Mouse (Mus musculus) embryo, embryonic 11 days (tissue): ENCODE measurements at regions not wholly inside any gene's neighbourhood (a gene's known extent, or its start where the extent isn't known, plus 50 kb on each side); places are given as distances from the start of the nearest gene placed in this dataset.

Experiments used
- DNase-seq: peaks from one replicate; pipeline ENCODE4 v3.0.0-alpha.2; 2015

DNA sequence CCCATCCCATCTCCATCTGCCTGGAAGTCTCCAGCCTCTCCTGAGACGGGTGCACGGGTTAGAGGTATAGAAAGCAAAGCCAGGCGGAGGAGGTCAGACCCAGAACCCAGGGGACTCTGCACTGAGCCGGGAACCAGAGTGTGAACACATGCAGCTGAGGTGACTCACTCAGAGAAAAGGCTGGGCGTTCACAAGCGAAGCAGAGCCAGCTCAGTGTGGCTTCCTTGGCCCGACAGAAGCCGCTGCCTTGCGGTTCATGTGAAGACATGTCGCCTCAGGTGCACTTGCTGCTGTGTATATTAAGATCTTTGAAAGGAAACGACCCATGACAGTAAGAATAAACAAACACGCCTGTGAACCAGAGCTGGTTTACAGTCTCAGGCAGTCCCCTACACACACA, 163.6 kb downstream of the Bmp7 start:
- DNase-seq, result no peak

DNA sequence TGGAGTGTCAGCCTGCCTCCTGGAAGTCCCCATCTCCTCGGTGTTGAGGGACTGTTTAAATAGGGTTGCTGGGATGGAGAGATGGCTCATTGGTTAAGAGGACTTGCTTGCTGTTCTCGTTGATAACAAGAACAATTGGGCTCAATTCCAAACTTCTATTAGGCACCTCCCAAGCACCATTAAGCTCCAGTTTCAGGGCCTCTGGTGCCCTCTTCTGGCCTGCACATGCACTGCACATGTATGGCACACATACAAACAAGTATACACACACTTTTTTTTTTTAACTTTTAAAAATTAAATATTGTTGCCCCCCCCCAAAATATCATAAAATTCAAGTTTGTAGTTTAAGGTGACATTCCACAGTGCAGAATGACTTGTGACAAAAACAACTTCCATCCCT, 162.3 kb downstream of the Bmp7 start:
- DNase-seq, result no peak

DNA sequence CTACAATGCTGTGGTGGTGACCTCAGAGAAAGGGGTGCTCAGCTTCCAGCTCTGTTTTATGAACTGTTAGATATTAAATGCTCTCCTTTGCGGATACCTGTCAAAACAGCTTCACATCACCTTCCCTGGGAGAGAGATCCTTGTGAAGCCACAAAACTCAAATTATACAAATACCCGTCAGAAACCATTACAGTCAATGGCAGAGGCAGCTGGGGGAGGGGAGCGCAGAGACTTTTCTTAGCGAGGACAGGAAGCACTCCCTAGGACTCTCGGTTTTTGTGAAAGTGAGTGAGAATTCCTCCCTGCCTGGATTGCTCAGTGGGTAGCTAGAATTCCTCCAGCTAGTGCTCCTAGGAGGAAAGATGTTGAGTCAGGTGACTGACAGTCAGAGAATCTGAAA, 161.0 kb downstream of the Bmp7 start:
- DNase-seq, result peak; percentile 39

DNA sequence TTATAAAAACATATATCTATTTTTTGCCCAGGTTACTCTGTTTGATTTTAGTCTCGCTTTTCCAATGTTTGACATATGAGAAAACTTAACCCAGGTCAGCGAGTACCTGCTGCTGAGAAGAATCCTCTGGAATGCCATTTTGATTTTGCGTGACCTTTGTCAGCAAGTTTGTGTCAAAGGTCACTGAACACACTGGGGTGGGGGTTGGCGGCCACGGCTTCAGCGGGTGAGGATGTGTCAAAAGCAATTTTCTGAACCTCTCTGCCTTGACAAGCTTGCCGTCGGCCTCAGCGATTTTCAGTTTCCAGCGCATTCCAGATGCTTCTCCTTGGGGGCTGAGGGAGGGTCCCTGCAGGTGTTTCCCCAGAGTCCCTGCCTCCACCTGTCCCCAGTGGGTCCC, 157.4 kb downstream of the Bmp7 start:
- peak; percentile 39 for DNase-seq

DNA sequence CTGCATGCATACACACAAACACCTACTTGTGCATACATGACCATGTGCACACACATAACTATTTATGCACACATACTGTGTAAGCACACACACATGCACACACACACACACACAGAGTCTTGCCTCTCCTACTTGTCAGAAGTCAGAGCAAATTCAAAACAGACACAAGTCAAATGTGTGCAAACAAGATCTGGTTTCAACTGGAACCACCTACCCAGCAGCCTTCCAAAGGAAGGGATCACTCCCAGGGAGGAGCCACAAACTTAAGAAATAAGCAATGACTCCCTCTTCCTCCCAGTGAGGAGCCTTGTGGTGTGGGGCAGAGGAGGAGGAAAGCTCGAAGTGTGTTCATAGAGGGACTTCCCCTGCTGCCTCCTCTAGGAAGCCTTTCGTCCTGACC, 153.8 kb downstream of the Bmp7 start:
- DNase-seq, result peak; percentile 41

DNA sequence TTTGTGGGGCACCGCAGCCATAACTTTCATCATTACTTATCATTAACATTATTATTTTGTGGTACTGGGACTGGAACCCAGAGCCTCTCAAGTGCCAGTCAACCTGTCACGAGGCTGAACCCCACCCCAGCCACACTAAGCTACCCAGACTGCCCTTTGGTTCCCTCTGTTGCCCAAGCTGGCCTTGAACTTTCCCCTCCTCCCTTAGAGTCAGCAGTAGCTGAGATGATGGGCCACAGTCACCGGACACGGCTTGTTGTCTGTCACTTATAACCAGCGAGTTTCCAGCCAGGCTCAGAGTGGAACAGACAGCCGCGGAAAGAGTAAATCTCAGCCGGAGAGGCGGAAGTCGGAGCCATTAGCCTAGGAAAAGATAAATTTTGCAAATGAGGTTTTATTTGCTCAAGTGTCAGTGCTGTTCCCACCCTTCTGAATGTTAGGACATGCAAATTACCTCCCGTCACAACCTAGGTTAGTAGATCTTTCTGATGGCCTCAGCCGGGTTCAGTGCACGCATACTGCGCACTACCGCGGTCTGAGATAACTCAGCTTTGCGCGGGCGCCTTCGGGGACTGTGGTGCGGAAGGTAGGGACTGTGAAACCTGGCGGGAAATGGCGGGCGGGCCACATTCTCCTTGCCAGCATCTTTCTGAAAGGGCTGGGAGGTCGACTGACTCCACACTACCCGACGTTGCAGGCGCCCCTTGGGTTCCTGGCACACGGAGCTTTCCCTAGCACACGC, 152.7 kb downstream of the Bmp7 start:
- peak; percentile 47 for DNase-seq

DNA sequence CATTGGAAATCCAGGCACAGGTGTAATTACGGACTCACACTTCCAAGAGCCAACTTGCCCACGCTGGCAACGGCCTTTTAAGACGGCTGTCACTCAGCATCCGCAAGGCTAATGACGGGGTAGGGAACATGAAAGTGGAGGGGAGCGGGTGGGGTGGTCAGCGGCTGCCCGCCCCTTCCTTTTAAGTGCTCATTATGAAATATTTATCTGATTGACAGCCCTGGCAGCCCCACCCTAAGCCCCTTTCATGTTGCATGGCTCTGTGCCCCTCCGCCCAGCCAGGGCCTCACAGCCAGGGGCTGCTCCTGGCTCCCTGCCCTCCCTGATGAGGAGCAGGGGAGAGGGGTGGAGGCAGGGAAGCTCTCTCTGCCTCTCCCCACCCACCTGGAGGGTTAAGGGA, 150.9 kb downstream of the Bmp7 start:
- DNase-seq, result no peak

DNA sequence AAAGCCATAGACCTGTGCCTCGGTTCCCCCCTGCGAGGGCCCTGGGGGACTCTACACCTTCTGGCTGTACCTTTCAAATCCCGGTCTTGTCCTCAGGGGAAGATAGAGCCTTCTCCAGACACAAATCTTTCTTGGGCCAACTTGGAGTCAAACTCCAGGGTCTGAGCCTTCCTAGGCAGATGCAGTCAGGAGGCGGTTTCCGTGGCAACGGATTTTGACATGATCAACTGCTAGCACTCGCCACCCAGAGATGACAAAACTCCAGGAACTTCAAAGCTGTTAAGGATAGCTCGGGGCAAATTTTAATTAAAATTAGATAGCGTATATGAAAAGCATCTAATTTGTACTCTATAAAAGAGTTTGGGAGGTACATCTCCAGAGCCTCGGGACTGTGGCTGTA, 147.6 kb downstream of the Bmp7 start:
- peak; percentile 40 for DNase-seq

DNA sequence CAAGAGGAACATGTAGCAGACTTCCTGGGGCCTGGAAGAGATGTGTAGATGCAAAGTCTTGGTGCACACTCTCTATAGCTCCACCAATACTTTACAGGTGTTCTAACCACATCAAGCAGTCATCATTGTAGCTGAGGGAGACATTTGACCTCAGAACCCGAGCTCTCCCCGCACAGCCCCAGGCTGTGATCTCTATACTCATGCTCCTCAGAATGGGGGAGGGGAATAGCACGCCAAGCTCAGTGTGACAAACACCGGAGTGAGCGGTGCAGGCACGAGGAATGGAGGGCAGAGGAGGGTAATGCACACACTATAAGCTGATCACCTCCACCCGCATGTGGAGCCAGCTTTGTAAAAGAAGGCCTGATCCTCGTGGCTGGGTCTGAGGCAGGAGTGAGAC, 146.1 kb downstream of the Bmp7 start:
- DNase-seq, result no peak

DNA sequence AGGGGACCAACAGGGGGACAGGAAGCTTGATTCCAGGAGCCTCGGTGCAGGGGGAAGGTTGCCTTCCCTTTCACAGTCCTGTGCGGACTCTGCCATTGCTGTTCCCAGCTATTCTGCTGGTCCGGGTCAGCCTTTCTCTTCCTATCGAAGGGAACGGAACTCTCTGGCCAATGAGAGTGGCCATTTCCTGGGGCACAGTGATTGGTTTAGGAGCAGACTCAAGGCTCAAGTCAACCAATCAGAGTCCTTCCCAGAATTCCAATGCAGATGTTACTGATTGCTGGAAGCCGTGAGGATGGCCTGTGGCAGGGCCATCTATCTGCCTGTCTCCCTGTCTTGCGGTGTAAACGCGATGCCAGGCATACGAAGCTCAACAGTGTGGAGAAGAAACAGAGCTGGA, 145.3 kb downstream of the Bmp7 start:
- no peak for DNase-seq

DNA sequence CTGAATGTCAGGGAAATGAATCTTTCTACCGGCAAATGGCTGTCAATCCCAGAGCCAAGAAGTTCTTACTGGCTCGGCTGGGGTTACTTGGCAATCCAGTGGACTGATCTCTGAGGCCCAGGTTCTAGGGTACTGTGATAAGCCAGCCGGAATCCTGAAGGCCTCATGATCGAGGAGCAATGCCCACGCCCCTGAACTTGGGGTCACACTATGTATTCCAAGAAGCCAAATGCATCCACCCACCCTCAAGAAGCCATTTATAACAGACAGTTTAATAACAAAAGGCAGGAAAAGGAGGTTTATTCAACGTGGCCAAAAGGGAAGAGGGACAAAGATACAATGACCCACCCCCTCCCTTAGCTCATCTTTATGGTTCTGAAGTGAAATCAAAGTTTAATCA, 144.0 kb downstream of the Bmp7 start:
- DNase-seq, result no peak

DNA sequence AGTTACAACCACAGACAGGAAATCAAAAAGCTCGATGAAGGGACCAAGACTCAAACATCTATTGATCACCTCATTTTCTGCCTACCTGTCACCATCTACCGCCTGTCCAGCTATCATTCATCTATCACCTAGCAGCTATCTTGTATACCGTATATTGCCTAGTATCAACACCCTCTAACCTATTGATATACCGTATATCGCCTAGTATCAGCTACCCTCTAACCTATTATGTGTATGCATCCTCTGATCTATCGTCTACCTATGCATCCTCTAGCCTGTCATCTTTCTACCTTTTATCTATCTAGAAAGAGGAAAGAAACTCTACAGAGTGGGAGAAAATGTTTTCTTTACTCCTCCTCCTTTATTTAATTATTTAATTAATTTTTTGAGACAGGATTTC, 143.2 kb downstream of the Bmp7 start:
- peak; percentile 34 for DNase-seq

DNA sequence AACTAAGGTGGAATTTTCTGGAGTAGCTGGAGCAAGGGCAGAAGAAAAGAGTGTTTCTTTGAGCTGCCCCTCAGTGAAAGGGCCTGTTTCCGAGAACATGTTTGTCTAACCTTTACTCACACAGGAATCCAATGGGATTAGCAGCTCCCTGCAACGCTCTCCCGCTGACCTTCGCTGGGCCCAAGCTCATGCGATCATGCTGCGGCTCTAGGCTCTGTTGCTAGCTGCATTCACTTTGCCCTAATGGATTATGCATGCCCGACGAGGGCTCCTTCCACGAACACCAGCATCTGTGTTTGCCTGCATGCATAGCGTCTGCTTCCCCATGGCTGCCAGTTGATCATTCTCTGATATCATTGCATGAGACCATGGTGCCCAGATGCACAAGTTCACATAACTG, 140.2 kb downstream of the Bmp7 start:
- DNase-seq, result peak; percentile 62

DNA sequence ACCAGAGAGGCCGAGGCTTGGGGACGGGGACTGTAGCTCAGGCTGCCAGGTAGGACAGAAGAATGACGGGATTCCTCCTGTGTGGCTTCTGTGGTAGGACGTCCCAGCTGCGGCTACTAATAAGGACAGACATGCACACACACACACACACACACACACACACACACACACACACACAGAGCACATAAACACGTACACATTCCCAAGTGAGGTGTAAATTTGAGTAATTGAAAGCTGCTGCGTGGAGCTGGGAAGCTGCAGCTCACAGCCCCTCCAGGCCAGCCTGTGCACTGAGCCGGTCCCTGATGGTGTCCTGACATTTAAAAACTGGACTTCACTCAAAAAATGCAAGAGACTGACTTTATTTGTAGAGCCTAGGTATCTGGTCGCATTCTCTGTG, 139.3 kb downstream of the Bmp7 start:
- DNase-seq, result peak; percentile 37

DNA sequence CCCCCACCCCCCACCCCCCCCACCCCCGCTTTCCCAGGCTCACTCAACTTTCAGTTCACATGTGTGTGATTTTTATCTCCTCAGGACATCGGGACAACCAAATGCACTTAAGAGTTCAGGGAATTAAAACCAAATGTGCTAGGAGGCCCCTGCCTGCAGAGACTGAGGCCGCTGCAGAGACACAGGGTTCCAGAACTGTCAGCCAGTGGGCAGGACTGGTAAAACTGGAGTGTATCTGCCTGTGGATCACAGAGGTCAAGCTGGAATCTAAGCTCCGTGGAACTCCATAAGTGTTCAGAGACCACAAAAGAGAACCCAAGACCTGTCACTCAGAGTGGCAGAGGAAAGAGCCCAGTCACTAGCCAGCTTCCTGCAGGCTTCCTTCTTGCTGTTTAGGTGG, 138.3 kb downstream of the Bmp7 start:
- peak; percentile 59 for DNase-seq

DNA sequence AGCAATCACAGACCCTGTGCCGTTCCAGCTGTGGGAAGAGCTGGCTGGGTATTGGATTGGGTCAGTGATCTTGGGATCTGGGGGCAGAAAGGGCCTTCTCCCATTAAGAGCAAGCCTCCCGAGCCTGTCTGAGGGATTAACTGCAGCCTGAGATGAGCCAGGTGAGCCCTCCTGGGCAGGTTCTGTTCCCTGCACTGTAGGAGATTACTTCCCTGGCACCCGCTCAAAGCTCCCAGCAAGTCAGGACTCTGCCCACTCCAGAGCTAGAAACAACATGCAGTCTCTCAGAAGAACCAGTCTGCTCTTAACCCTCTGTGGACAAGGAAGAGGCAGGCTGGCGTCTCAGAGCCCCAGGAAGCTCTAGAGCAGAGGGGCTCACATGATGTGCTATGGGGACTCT, 132.7 kb downstream of the Bmp7 start:
- no peak for DNase-seq

DNA sequence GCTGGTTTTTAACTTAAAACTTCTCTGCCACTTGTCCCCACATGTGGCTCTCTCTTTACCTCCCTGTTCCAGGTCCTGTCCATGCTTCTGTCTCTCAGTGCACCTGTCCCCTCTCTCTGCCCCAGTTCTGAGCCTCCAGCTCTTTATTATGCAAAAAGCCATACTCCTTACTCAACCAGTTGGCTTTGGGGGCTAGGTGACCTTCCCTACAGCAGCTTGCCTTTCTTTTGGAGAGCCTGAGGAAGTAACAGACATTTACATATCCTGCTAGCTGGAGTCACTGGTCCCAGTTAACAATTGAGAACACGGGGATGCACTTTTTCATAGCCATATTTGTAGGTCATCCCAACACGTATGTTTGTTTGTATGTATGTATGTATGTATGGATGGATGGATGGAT, 130.8 kb downstream of the Bmp7 start:
- DNase-seq, result no peak

DNA sequence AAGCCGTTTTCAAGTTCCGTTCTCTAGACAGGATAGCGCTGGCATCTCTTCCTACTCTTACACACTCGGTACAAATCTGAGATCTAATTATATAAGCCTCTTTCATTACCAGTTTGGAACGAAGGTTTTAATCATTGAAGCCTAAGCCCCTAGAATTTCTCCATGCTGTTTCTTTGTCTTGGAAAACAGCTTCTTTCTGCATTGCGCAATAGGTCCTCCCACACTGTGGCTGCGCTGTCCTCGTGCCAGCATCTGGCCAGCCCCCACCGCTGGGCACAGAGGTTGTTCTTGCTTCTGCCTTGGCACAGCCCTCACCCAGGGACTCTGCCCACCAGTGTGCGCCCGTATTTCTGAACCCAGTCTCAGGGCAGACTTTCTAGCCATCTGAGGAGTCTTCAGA, 126.8 kb downstream of the Bmp7 start:
- no peak for DNase-seq

DNA sequence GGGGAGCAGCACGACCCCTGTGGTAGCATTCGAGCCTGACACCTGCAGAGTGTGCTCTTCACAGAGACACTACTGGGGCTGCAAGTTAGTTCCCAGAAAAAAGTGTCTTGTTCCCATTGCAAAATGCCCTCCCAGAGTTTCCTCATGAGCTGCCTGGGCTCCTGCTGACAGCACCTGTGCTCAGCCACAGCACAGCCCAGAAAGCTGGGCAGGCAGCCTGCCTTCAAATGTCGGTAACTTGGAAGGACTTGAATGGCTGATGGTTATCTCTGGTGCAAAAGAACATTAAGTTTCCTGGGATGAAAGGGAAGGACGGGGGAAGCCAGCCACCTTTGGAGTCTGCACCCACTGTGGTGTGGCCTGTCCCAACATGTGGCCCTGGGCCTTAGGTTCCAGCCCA, 126.2 kb downstream of the Bmp7 start:
- no peak for DNase-seq

DNA sequence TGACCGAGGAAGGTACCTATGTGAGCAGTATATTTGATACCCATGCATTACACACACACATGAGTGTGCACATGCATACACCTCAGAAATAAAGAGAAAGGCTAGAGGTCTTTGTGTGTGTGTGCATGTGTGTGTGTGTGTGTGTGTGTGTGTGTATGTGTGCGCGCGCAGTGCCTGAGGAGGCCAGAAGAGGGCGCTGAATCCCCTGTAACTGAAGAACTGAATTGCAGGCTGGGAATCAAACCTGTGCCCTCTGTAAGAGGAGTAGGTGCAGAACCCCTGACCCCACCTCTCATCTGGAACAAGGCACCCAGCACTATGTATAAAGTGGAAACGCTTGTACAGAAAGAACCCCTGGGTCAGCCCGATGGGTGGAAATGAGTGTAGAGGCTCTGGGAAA, 125.0 kb downstream of the Bmp7 start:
- no peak for DNase-seq

DNA sequence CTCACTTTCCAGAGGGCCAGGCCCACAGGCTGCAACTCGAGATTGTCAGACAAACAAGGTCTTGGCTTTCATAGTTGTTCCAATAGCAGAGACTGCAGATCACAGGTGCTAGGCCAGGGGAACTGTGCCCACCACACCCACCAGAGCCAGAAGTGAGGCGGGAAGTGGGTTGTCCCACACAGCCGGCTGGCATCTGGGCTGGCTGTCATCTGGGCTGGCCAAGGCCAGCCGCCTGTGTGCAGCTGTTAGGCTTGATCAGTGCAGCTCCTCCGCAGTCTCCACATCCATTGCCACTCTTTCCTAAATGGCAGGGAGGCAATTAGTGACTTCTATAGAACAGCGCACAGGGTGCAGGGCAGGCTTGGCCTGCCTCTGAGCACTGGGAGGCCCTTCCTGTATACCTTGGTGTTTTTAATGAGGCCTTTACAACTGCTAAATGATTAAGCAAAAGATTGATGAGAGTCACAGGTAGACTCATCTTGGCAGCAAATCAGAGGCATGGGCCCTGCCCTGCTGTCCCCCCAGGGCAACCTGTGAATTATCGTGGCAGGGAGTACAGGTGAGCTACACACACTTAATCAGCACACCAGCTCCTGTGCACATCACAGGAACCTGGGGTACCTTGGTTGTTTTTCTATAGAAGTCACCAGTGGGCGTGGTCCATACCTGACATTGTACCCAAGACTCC, 122.9 kb downstream of the Bmp7 start:
- DNase-seq, result no peak
